Mouse (Mus musculus): ENCODE results near the gene Ehhadh. TPM values are rescaled to one million over a fixed set of nuclear protein-coding genes. Genes with fewer than 3 reads are reported as not detected.
A peak's percentile ranks its signal among the peaks of the same experiment; 100 is the strongest.

The Ehhadh gene
- total and polyA plus RNA-seq, 3 experiments, result 5.3 to 6.6 TPM; not detected in 1

DNA sequence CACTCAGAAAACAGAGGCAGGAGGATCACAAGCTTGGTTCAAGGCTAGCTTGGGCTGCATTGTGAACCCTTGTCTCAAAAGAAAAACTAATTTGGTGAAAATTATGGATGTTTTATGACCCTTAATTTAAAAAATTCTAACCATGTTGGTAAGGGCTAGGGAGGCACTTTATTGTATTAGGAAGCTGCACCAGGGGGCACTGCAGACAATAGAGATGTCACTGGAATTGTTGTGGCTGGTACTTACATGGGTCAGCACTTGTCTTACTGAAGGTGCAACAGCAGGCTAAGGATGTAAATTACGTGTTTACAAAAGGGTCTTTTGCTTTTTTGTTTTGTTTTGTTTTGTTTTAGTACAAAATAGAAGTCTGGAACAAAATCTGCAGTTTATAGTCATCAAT is 45.9 kb upstream of the Ehhadh start:
- Histone ChIP-seq H3K4me3 (ENCODE audit: control insufficient read depth in 1 of 2, insufficient read depth in 1 of 2, low read depth in 2 of 2, low read length in 2 of 2) (no peak overlapping the region), H3K9me3 (replicated peaks; ENCODE audit: insufficient read depth, low read length) (no peaks in the 10 kb centered on the region), H3K36me3 (ENCODE audit: control insufficient read depth in 1 of 2, insufficient read depth in 2 of 2, low read length in 2 of 2) (0 out of 4 replicates have a peak, but pooled peaks cover 0 to 4% of the 10 kb centered on the region in 2 experiments), H3K9ac (ENCODE audit: control insufficient read depth, low read depth, low read length, poor library complexity, severe bottlenecking) (no peak overlapping the region), H3K79me2 (ENCODE audit: control insufficient read depth, insufficient read depth, low read length, poor library complexity) (no peaks in the 10 kb centered on the region), H3K27ac (ENCODE audit: control insufficient read depth, low read depth, low read length) (no peak overlapping the region), H3K4me1 (ENCODE audit: control insufficient read depth in 1 of 2, insufficient read depth in 2 of 2, low read length in 2 of 2) (peaks cover 0 to 3% of the 10 kb centered on the region in 2 experiments; a peak in 1 of 4 replicates), H3K27me3 (ENCODE audit: control insufficient read depth in 1 of 2, insufficient read depth in 2 of 2, low read length in 2 of 2) (no peaks in the 10 kb centered on the region)
- no peak for DNase-seq (ENCODE audit: low read depth, low spot score)
- TF ChIP-seq TCF12 (IDR thresholded peaks at IDR 0.05; ENCODE audit: low read depth, low read length), result no peak
- no peak for TF ChIP-seq GATA1 (IDR thresholded peaks at IDR 0.05; ENCODE audit: low read depth, low read length)
- no peak for TF ChIP-seq NELFE (IDR thresholded peaks at IDR 0.05; ENCODE audit: low read depth, low read length)
- no peak for TF ChIP-seq POLR2AphosphoS2 (IDR thresholded peaks at IDR 0.05; ENCODE audit: low read length)
- no peak for TF ChIP-seq MEF2A (IDR thresholded peaks at IDR 0.05; ENCODE audit: extremely low read depth, insufficient replicate concordance, low read depth, low read length, poor library complexity, severe bottlenecking)
- TF ChIP-seq CHD2 (IDR thresholded peaks at IDR 0.05; ENCODE audit: low read length), result no peak
- no peak for TF ChIP-seq TAL1 (IDR thresholded peaks at IDR 0.05; ENCODE audit: low read length)
- TF ChIP-seq MAFK (IDR thresholded peaks at IDR 0.05; ENCODE audit: borderline replicate concordance, low read depth, low read length), result no peak
- no peak for TF ChIP-seq USF2 (IDR thresholded peaks at IDR 0.05; ENCODE audit: borderline replicate concordance in 1 of 2, insufficient read depth in 1 of 2, low read depth in 1 of 2, low read length in 2 of 2)
- TF ChIP-seq ZNF384 (IDR thresholded peaks at IDR 0.05; ENCODE audit: low read depth, low read length), result no peak
- no peak for TF ChIP-seq RCOR1 (IDR thresholded peaks at IDR 0.05; ENCODE audit: low read depth, low read length)
- TF ChIP-seq MAZ (IDR thresholded peaks at IDR 0.05; ENCODE audit: low read depth, low read length), result no peak
- 0 out of 2 replicates have a peak, but pooled peaks have one; percentile 3 for TF ChIP-seq ZC3H11A (IDR thresholded peaks at IDR 0.05; ENCODE audit: low read depth, low read length)
- TF ChIP-seq CTCF (IDR thresholded peaks at IDR 0.05 in 2 of 3, conservative IDR thresholded peaks at IDR 0.05 in 1 of 3; ENCODE audit: control insufficient read depth in 1 of 3, insufficient read depth in 1 of 3, low read depth in 2 of 3, low read length in 3 of 3, poor library complexity in 1 of 3, severe bottlenecking in 1 of 3), result peak in 2 of 3 experiments; percentile 3 to 37; a peak in 2 of 6 replicates
- peak; percentile 40 for TF ChIP-seq SMC3 (IDR thresholded peaks at IDR 0.05; ENCODE audit: low read depth, low read length)
- no peak for TF ChIP-seq BHLHE40 (IDR thresholded peaks at IDR 0.05; ENCODE audit: borderline replicate concordance, low read depth, low read length)
- no peak for TF ChIP-seq SIN3A (IDR thresholded peaks at IDR 0.05; ENCODE audit: low read length)
- no peak for TF ChIP-seq NRF1 (IDR thresholded peaks at IDR 0.05; ENCODE audit: insufficient read depth, low read depth, low read length, poor library complexity, severe bottlenecking)
- TF ChIP-seq USF1 (IDR thresholded peaks at IDR 0.05; ENCODE audit: low read depth, low read length), result no peak
- TF ChIP-seq POLR2AphosphoS5 (IDR thresholded peaks at IDR 0.05; ENCODE audit: borderline replicate concordance, low read depth, low read length), result no peak
- no peak for TF ChIP-seq EP300 (IDR thresholded peaks at IDR 0.05; ENCODE audit: low read depth in 1 of 2, low read length in 2 of 2)
- TF ChIP-seq MXI1 (IDR thresholded peaks at IDR 0.05; ENCODE audit: low read depth, low read length), result no peak
- no peak for TF ChIP-seq MYB (IDR thresholded peaks at IDR 0.05; ENCODE audit: low read depth, low read length)
- peak; percentile 28 for TF ChIP-seq RAD21 (IDR thresholded peaks at IDR 0.05; ENCODE audit: low read depth, low read length)
- TF ChIP-seq KAT2A (conservative IDR thresholded peaks at IDR 0.05; ENCODE audit: low read depth, low read length), result no peak
- no peak for TF ChIP-seq ZKSCAN1 (IDR thresholded peaks at IDR 0.05; ENCODE audit: low read depth, low read length)
- TF ChIP-seq ETS1 (IDR thresholded peaks at IDR 0.05; ENCODE audit: low read depth, low read length), result no peak

Data from MEL (cell line).